ENCODE assay signal across 8 mouse cellular contexts in genomic region chr7:28741368-28741708, GRCm38 (mm10). TPM values are rescaled to one million over a fixed set of nuclear protein-coding genes. Genes with fewer than 3 reads are reported as not detected.
A peak's percentile ranks its signal among the peaks of the same experiment; 100 is the strongest.
DNase-seq lines count a peak whose midpoint lies in the region; ATAC-seq and TF ChIP-seq lines count a peak whose summit lies in the region.

No protein-coding gene starts in this region.

- peak overlapping the region; percentile 99 for H3K27ac ChIP-seq in layer of hippocampus, adult 2 months
- H3K27ac ChIP-seq in embryonic facial prominence, embryonic 12.5 days = peak overlapping the region; percentile 57; the same call in 1 of the 2 replicates
- peak overlapping the region; percentile 79 for H3K27ac ChIP-seq in hindbrain, postnatal 0 days
- peak overlapping the region; percentile 74 for H3K27ac ChIP-seq in midbrain, embryonic 15.5 days

- peaks cover 8% of the 10 kb centered on the region for H3K4me1 ChIP-seq in embryonic facial prominence, embryonic 12.5 days
- peaks cover 9% of the 10 kb centered on the region; the same call in 1 of the 2 replicates for H3K4me1 ChIP-seq in hindbrain, postnatal 0 days (ENCODE audit: insufficient read depth, low read length)
- peaks cover 14% of the 10 kb centered on the region for H3K4me1 ChIP-seq in midbrain, embryonic 15.5 days

- peaks cover 50% of the 10 kb centered on the region for H3K36me3 ChIP-seq in embryonic facial prominence, embryonic 12.5 days
- H3K36me3 ChIP-seq in hindbrain, postnatal 0 days (ENCODE audit: insufficient read depth, low read length) = 0 out of 2 replicates have a peak, but pooled peaks cover 5% of the 10 kb centered on the region
- peaks cover 3% of the 10 kb centered on the region; the same call in 1 of the 2 replicates for H3K36me3 ChIP-seq in midbrain, embryonic 15.5 days (replicated peaks)

- 1% methylated on average over 13 of the region's 13 CpGs for WGBS in embryonic facial prominence, embryonic 12.5 days
- WGBS in hindbrain, postnatal 0 days = under 1% methylated on average over 13 of the region's 13 CpGs
- under 1% methylated on average over 13 of the region's 13 CpGs for WGBS in midbrain, embryonic 15.5 days

- H3K4me3 ChIP-seq in layer of hippocampus, adult 2 months = peak overlapping the region; percentile 70
- H3K4me3 ChIP-seq in embryonic facial prominence, embryonic 12.5 days = peak overlapping the region; percentile 62
- H3K4me3 ChIP-seq in hindbrain, postnatal 0 days (ENCODE audit: low read length) = peak overlapping the region; percentile 71
- H3K4me3 ChIP-seq in midbrain, embryonic 15.5 days = peak overlapping the region; percentile 90

- no peaks in the 10 kb centered on the region for H3K9me3 ChIP-seq in embryonic facial prominence, embryonic 12.5 days
- H3K9me3 ChIP-seq in hindbrain, postnatal 0 days (ENCODE audit: low read length) = no peaks in the 10 kb centered on the region
- no peaks in the 10 kb centered on the region for H3K9me3 ChIP-seq in midbrain, embryonic 15.5 days

- TF ChIP-seq CTCF in layer of hippocampus, adult 2 months (conservative IDR thresholded peaks at IDR 0.05) = no peak
- TF ChIP-seq CTCF in hindbrain, postnatal 0 days (IDR thresholded peaks at IDR 0.05; ENCODE audit: low read depth) = no peak

- DNase-seq in layer of hippocampus, adult 2 months (ENCODE audit: low spot score in 2 of 2) = no peak
- DNase-seq in layer of hippocampus, adult 8-10 months (ENCODE audit: low spot score in 2 of 2) = no peak
- no peak for DNase-seq in hindbrain, postnatal 0 days (ENCODE audit: low spot score)
- no peak for DNase-seq in Muller cell, postnatal 12 days (ENCODE audit: inconsistent ontology term)
- no peak for DNase-seq in kidney, adult 8-10 months
- no peak for DNase-seq in adrenal gland, adult 8-10 months

- peak overlapping the region; percentile 92 for H3K4me2 ChIP-seq in embryonic facial prominence, embryonic 12.5 days (replicated peaks)
- H3K4me2 ChIP-seq in hindbrain, postnatal 0 days (ENCODE audit: low read depth, low read length) = peak overlapping the region; percentile 69
- H3K4me2 ChIP-seq in midbrain, embryonic 15.5 days = peak overlapping the region; percentile 91

- H3K27me3 ChIP-seq in embryonic facial prominence, embryonic 12.5 days = no peaks in the 10 kb centered on the region
- no peaks in the 10 kb centered on the region for H3K27me3 ChIP-seq in hindbrain, postnatal 0 days (ENCODE audit: insufficient read depth, low read length)
- no peaks in the 10 kb centered on the region for H3K27me3 ChIP-seq in midbrain, embryonic 15.5 days (replicated peaks)

- ATAC-seq in embryonic facial prominence, embryonic 12.5 days (ENCODE audit: insufficient number of reproducible peaks, insufficient read depth, low FRiP score, low TSS enrichment) = no peak
- no peak; the same call in 1 of the 2 replicates for ATAC-seq in hindbrain, postnatal 0 days
- ATAC-seq in midbrain, embryonic 15.5 days (replicated peaks) = peak; percentile 27; the same call in 1 of the 2 replicates

- peak overlapping the region; percentile 81 for H3K9ac ChIP-seq in embryonic facial prominence, embryonic 12.5 days
- peak overlapping the region; percentile 60 for H3K9ac ChIP-seq in hindbrain, postnatal 0 days (replicated peaks; ENCODE audit: low read length)
- peak overlapping the region; percentile 73 for H3K9ac ChIP-seq in midbrain, embryonic 15.5 days

RNA-seq across cellular contexts. Expression of gene Mrps12, which starts 0.3 kb away (rescaled TPM):
- 10 to 100 TPM; 57.5 to 57.9 TPM for total RNA-seq in layer of hippocampus, adult 2 months (2021)
- 10 to 100 TPM; 51.7 to 65.6 (median 53.9) TPM for total RNA-seq in layer of hippocampus, adult 8-10 months (2022)
- 135 and 138 TPM in 2 replicates for polyA plus RNA-seq in embryonic facial prominence, embryonic 12.5 days (2016; fragmentation: Nextera tagmentation; extraction: Ambion mirVana)
- total RNA-seq in hindbrain, postnatal 0 days (2014; rRNA removed) = 66.4 and 90.3 TPM in 2 replicates
- 110 and 111 TPM in 2 replicates for polyA plus RNA-seq in hindbrain, postnatal 0 days (2015; fragmentation: Nextera tagmentation; extraction: Ambion mirVana)
- polyA plus RNA-seq in midbrain, embryonic 15.5 days (2015; fragmentation: Nextera tagmentation; extraction: Ambion mirVana) = 96.7 and 106 TPM in 2 replicates
- total RNA-seq in adrenal gland, adult 8-10 months (2022) = 10 to 100 TPM; 76.5 to 92.2 (median 83.3) TPM

RNA-seq across cellular contexts. Expression of gene Sars2, which starts 0.5 kb away (rescaled TPM):
- 10 to 100 TPM; 13.9 to 14.3 TPM for total RNA-seq in layer of hippocampus, adult 2 months (2021)
- total RNA-seq in layer of hippocampus, adult 8-10 months (2022) = 10 to 100 TPM; 11.2 to 13.9 (median 12.0) TPM
- 29.8 and 32.0 TPM in 2 replicates for polyA plus RNA-seq in embryonic facial prominence, embryonic 12.5 days (2016; fragmentation: Nextera tagmentation; extraction: Ambion mirVana)
- total RNA-seq in hindbrain, postnatal 0 days (2014; rRNA removed) = 17.3 and 17.9 TPM in 2 replicates
- 18.9 and 20.2 TPM in 2 replicates for polyA plus RNA-seq in hindbrain, postnatal 0 days (2015; fragmentation: Nextera tagmentation; extraction: Ambion mirVana)
- polyA plus RNA-seq in midbrain, embryonic 15.5 days (2015; fragmentation: Nextera tagmentation; extraction: Ambion mirVana) = 18.3 and 18.7 TPM in 2 replicates
- total RNA-seq in adrenal gland, adult 8-10 months (2022) = 10 to 100 TPM; 18.0 to 26.2 (median 20.3) TPM

RNA-seq across cellular contexts. Expression of gene Ccer2, which starts 14.6 kb away (rescaled TPM):
- under 1 TPM; 0.34 to 0.36 TPM for total RNA-seq in layer of hippocampus, adult 2 months (2021)
- 1 to 10 TPM in 2 of 4 experiments, under 1 TPM in 2; 0.32 to 1.4 (median 0.87) TPM for total RNA-seq in layer of hippocampus, adult 8-10 months (2022)
- 5.0 and 6.5 TPM in 2 replicates for polyA plus RNA-seq in embryonic facial prominence, embryonic 12.5 days (2016; fragmentation: Nextera tagmentation; extraction: Ambion mirVana)
- total RNA-seq in hindbrain, postnatal 0 days (2014; rRNA removed) = not detected in 2 replicates
- 1.4 and 1.9 TPM in 2 replicates for polyA plus RNA-seq in hindbrain, postnatal 0 days (2015; fragmentation: Nextera tagmentation; extraction: Ambion mirVana)
- polyA plus RNA-seq in midbrain, embryonic 15.5 days (2015; fragmentation: Nextera tagmentation; extraction: Ambion mirVana) = 0.36 and 0.50 TPM in 2 replicates
- not detected for total RNA-seq in adrenal gland, adult 8-10 months (2022)

RNA-seq across cellular contexts. Expression of gene Fbxo17, which starts 24.7 kb away (rescaled TPM):
- total RNA-seq in layer of hippocampus, adult 2 months (2021) = 1 to 10 TPM in 1 of 2 experiments, under 1 TPM in 1; 0.98 to 1.4 TPM
- total RNA-seq in layer of hippocampus, adult 8-10 months (2022) = 1 to 10 TPM in 3 of 4 experiments, under 1 TPM in 1; 0.74 to 2.0 (median 1.8) TPM
- 15.9 and 19.7 TPM in 2 replicates for polyA plus RNA-seq in embryonic facial prominence, embryonic 12.5 days (2016; fragmentation: Nextera tagmentation; extraction: Ambion mirVana)
- total RNA-seq in hindbrain, postnatal 0 days (2014; rRNA removed) = 3.7 and 5.0 TPM in 2 replicates
- polyA plus RNA-seq in hindbrain, postnatal 0 days (2015; fragmentation: Nextera tagmentation; extraction: Ambion mirVana) = 6.5 and 7.7 TPM in 2 replicates
- 3.7 and 4.0 TPM in 2 replicates for polyA plus RNA-seq in midbrain, embryonic 15.5 days (2015; fragmentation: Nextera tagmentation; extraction: Ambion mirVana)
- 1 to 10 TPM; 4.5 to 9.9 (median 6.9) TPM for total RNA-seq in adrenal gland, adult 8-10 months (2022)

RNA-seq across cellular contexts. Expression of gene Sirt2, which starts 25.2 kb away (rescaled TPM):
- 100 to 1,000 TPM; 128 to 139 TPM for total RNA-seq in layer of hippocampus, adult 2 months (2021)
- 100 to 1,000 TPM; 129 to 157 (median 142) TPM for total RNA-seq in layer of hippocampus, adult 8-10 months (2022)
- polyA plus RNA-seq in embryonic facial prominence, embryonic 12.5 days (2016; fragmentation: Nextera tagmentation; extraction: Ambion mirVana) = 76.1 and 76.7 TPM in 2 replicates
- total RNA-seq in hindbrain, postnatal 0 days (2014; rRNA removed) = 92.6 and 95.5 TPM in 2 replicates
- polyA plus RNA-seq in hindbrain, postnatal 0 days (2015; fragmentation: Nextera tagmentation; extraction: Ambion mirVana) = 147 and 160 TPM in 2 replicates
- 125 and 129 TPM in 2 replicates for polyA plus RNA-seq in midbrain, embryonic 15.5 days (2015; fragmentation: Nextera tagmentation; extraction: Ambion mirVana)
- 10 to 100 TPM; 73.9 to 96.2 (median 84.3) TPM for total RNA-seq in adrenal gland, adult 8-10 months (2022)
